Mouse (Mus musculus) MEL (cell line): ENCODE data around the gene Dlk2. TPM values are rescaled to one million over a fixed set of nuclear protein-coding genes. Genes with fewer than 3 reads are reported as not detected.

Experiments
- DNase-seq: peaks from one replicate; pipeline ENCODE4 v3.0.0; 2011; ENCODE audit warnings: low read depth, low spot score
- H3K27ac ChIP-seq: 2 replicates; pipeline ENCODE4 v1.5.1; 2012; ENCODE audit warnings: low read depth, mild to moderate bottlenecking, control low read depth, low read length, moderate library complexity; ENCODE audit not compliant: control insufficient read depth
- H3K27me3 ChIP-seq, 2 experiments: fragments of 150-350 bp in 1 of 2; sonication (generic) in 1 of 2; 2 replicates each; pipeline ENCODE4 v1.6.1; 2012; ENCODE audit warnings: low read length in 2 of 2, mild to moderate bottlenecking in 2 of 2, improper control_type of control experiment in 1 of 2, moderate library complexity in 1 of 2; ENCODE audit not compliant: insufficient read depth in 2 of 2, control insufficient read depth in 1 of 2
- H3K36me3 ChIP-seq, 2 experiments: 2 replicates each; pipeline ENCODE4 v1.6.1; 2012 to 2014; ENCODE audit warnings: low read length in 2 of 2, improper control_type of control experiment in 1 of 2, inconsistent platforms in 1 of 2, mild to moderate bottlenecking in 1 of 2; ENCODE audit not compliant: insufficient read depth in 2 of 2, control insufficient read depth in 1 of 2
- H3K4me1 ChIP-seq, 2 experiments: fragments of 150-350 bp in 1 of 2; sonication (generic) in 1 of 2; 2 replicates each; pipeline ENCODE4 v1.6.1; 2012; ENCODE audit warnings: low read length in 2 of 2, improper control_type of control experiment in 1 of 2, mild to moderate bottlenecking in 1 of 2; ENCODE audit not compliant: insufficient read depth in 2 of 2, control insufficient read depth in 1 of 2
- H3K4me3 ChIP-seq, 2 experiments: fragments of 150-350 bp in 1 of 2; sonication (generic) in 1 of 2; 2 replicates each; pipeline ENCODE4 v1.5.1; 2012; ENCODE audit warnings: low read depth in 2 of 2, low read length in 2 of 2, mild to moderate bottlenecking in 2 of 2, moderate library complexity in 2 of 2, control low read depth in 1 of 2, improper control_type of control experiment in 1 of 2; ENCODE audit not compliant: control insufficient read depth in 1 of 2, insufficient read depth in 1 of 2
- H3K79me2 ChIP-seq: 2 replicates; pipeline ENCODE4 v1.6.1; 2012; ENCODE audit warnings: mild to moderate bottlenecking, low read length, moderate library complexity; ENCODE audit not compliant: control insufficient read depth, poor library complexity, insufficient read depth
- H3K9ac ChIP-seq: 2 replicates; pipeline ENCODE4 v1.6.1; 2012; ENCODE audit warnings: low read depth, mild to moderate bottlenecking, control low read depth, low read length, moderate library complexity; ENCODE audit not compliant: control insufficient read depth, poor library complexity, severe bottlenecking
- H3K9me3 ChIP-seq: fragments of 150-350 bp; sonication (generic); replicated peaks from 2 replicates; pipeline ENCODE4 v1.6.1; 2012; ENCODE audit warnings: mild to moderate bottlenecking, low read length, improper control_type of control experiment, moderate library complexity; ENCODE audit not compliant: insufficient read depth
- BHLHE40 ChIP-seq: IDR thresholded peaks from 2 replicates; pipeline ENCODE4 v1.6.1; 2012; ENCODE audit warnings: low read depth, mild to moderate bottlenecking, inconsistent platforms, low read length, improper control_type of control experiment, borderline replicate concordance
- CHD1 ChIP-seq: IDR thresholded peaks from 2 replicates; pipeline ENCODE4 v1.6.1; 2012; ENCODE audit warnings: low read depth, mild to moderate bottlenecking, inconsistent platforms, low read length, improper control_type of control experiment
- CHD2 ChIP-seq: IDR thresholded peaks from 2 replicates; pipeline ENCODE4 v1.6.1; 2011; ENCODE audit warnings: low read length, improper control_type of control experiment
- CTCF ChIP-seq, 3 experiments: IDR thresholded peaks in 2 of 3; conservative IDR thresholded peaks in 1 of 3; 2 replicates each; pipeline ENCODE4 v1.5.1; 2011 to 2012; ENCODE audit warnings: low read length in 3 of 3, low read depth in 2 of 3, mild to moderate bottlenecking in 2 of 3, improper control_type of control experiment in 1 of 3, inconsistent platforms in 1 of 3, mixed read lengths in 1 of 3, moderate library complexity in 1 of 3; ENCODE audit not compliant: control insufficient read depth in 1 of 3, insufficient read depth in 1 of 3, poor library complexity in 1 of 3, severe bottlenecking in 1 of 3
- E2F4 ChIP-seq: IDR thresholded peaks from 2 replicates; pipeline ENCODE4 v1.6.1; 2011; ENCODE audit warnings: low read depth, low read length, improper control_type of control experiment, borderline replicate concordance
- ELF1 ChIP-seq: IDR thresholded peaks from 2 replicates; pipeline ENCODE4 v1.6.1; 2014; ENCODE audit warnings: low read depth, mild to moderate bottlenecking, inconsistent platforms, low read length, improper control_type of control experiment, moderate library complexity
- ETS1 ChIP-seq: IDR thresholded peaks from 2 replicates; pipeline ENCODE4 v1.6.1; 2012; ENCODE audit warnings: low read depth, mild to moderate bottlenecking, inconsistent platforms, low read length, improper control_type of control experiment, moderate library complexity
- GABPA ChIP-seq: IDR thresholded peaks from 2 replicates; pipeline ENCODE4 v1.6.1; 2012; ENCODE audit warnings: low read depth, mild to moderate bottlenecking, inconsistent platforms, low read length, improper control_type of control experiment, moderate library complexity
- JUND ChIP-seq: IDR thresholded peaks from 2 replicates; pipeline ENCODE4 v1.6.1; 2011; ENCODE audit warnings: low read depth, mild to moderate bottlenecking, improper control_type of control experiment, low read length
- MAFK ChIP-seq: IDR thresholded peaks from 2 replicates; pipeline ENCODE4 v1.6.1; 2011; ENCODE audit warnings: low read depth, mild to moderate bottlenecking, low read length, improper control_type of control experiment, borderline replicate concordance
- MAX ChIP-seq: IDR thresholded peaks from 2 replicates; pipeline ENCODE4 v1.6.1; 2011; ENCODE audit warnings: low read length, improper control_type of control experiment
- MEF2A ChIP-seq: IDR thresholded peaks from 2 replicates; pipeline ENCODE4 v1.6.1; 2014; ENCODE audit warnings: low read depth, mild to moderate bottlenecking, inconsistent platforms, low read length, improper control_type of control experiment; ENCODE audit not compliant: poor library complexity, insufficient replicate concordance, severe bottlenecking; ENCODE audit errors: extremely low read depth
- MXI1 ChIP-seq: IDR thresholded peaks from 2 replicates; pipeline ENCODE4 v1.6.1; 2011; ENCODE audit warnings: mild to moderate bottlenecking, low read depth, low read length, improper control_type of control experiment
- MYC ChIP-seq: IDR thresholded peaks from 2 replicates; pipeline ENCODE4 v1.6.1; 2011; ENCODE audit warnings: low read depth, mild to moderate bottlenecking, low read length, improper control_type of control experiment, moderate library complexity
- NELFE ChIP-seq: IDR thresholded peaks from 2 replicates; pipeline ENCODE4 v1.6.1; 2011; ENCODE audit warnings: low read depth, low read length, improper control_type of control experiment
- NRF1 ChIP-seq: IDR thresholded peaks from 2 replicates; pipeline ENCODE4 v1.6.1; 2014; ENCODE audit warnings: low read depth, mild to moderate bottlenecking, inconsistent platforms, low read length, improper control_type of control experiment, moderate library complexity; ENCODE audit not compliant: poor library complexity, insufficient read depth, severe bottlenecking
- POLR2A ChIP-seq, 2 experiments: IDR thresholded peaks; 2 replicates each; pipeline ENCODE4 v1.6.1; 2011 to 2012; ENCODE audit warnings: low read length in 2 of 2, mild to moderate bottlenecking in 2 of 2, control low read depth in 1 of 2, improper control_type of control experiment in 1 of 2, low read depth in 1 of 2, moderate library complexity in 1 of 2; ENCODE audit not compliant: control insufficient read depth in 1 of 2, insufficient read depth in 1 of 2, poor library complexity in 1 of 2
- RAD21 ChIP-seq: IDR thresholded peaks from 2 replicates; pipeline ENCODE4 v1.6.1; 2011; ENCODE audit warnings: mild to moderate bottlenecking, low read depth, low read length, improper control_type of control experiment
- RCOR1 ChIP-seq: IDR thresholded peaks from 2 replicates; pipeline ENCODE4 v1.6.1; 2012; ENCODE audit warnings: low read depth, mild to moderate bottlenecking, inconsistent platforms, low read length, improper control_type of control experiment
- SIN3A ChIP-seq: IDR thresholded peaks from 2 replicates; pipeline ENCODE4 v1.6.1; 2012; ENCODE audit warnings: low read length, improper control_type of control experiment, inconsistent platforms
- TAL1 ChIP-seq: IDR thresholded peaks from 2 replicates; pipeline ENCODE4 v1.6.1; 2012; ENCODE audit warnings: mild to moderate bottlenecking, inconsistent platforms, low read length, moderate library complexity, mixed read lengths
- TCF12 ChIP-seq: IDR thresholded peaks from 2 replicates; pipeline ENCODE4 v1.6.1; 2014; ENCODE audit warnings: low read depth, mild to moderate bottlenecking, inconsistent platforms, low read length, improper control_type of control experiment, moderate library complexity
- USF1 ChIP-seq: IDR thresholded peaks from 2 replicates; pipeline ENCODE4 v1.6.1; 2014; ENCODE audit warnings: low read depth, mild to moderate bottlenecking, inconsistent platforms, low read length, improper control_type of control experiment, moderate library complexity
- USF2 ChIP-seq, 2 experiments: IDR thresholded peaks; 2 replicates each; pipeline ENCODE4 v1.6.1; 2011 to 2012; ENCODE audit warnings: improper control_type of control experiment in 2 of 2, low read length in 2 of 2, borderline replicate concordance in 1 of 2, inconsistent platforms in 1 of 2, low read depth in 1 of 2, mild to moderate bottlenecking in 1 of 2; ENCODE audit not compliant: insufficient read depth in 1 of 2
- ZKSCAN1 ChIP-seq: IDR thresholded peaks from 2 replicates; pipeline ENCODE4 v1.6.1; 2012; ENCODE audit warnings: low read depth, mild to moderate bottlenecking, inconsistent platforms, low read length, improper control_type of control experiment, moderate library complexity
- ZMIZ1 ChIP-seq: IDR thresholded peaks from 2 replicates; pipeline ENCODE4 v1.6.1; 2012; ENCODE audit warnings: low read depth, mild to moderate bottlenecking, inconsistent platforms, low read length, improper control_type of control experiment, moderate library complexity
- ZNF384 ChIP-seq: IDR thresholded peaks from 2 replicates; pipeline ENCODE4 v1.6.1; 2012; ENCODE audit warnings: low read depth, mild to moderate bottlenecking, inconsistent platforms, low read length, improper control_type of control experiment
- polyA plus RNA-seq, 2 experiments: library from polyadenylated mRNA; stranded (reverse) in 1 of 2; unstranded in 1 of 2; fragments of >175 nt in 1 of 2; fragments of >200 nt in 1 of 2; gene quantifications; 2 replicates each; pipeline versions ENCODE4 v1.2.1 to v1.2.4; 2012; ENCODE audit warnings: low replicate concordance in 2 of 2, low read depth in 1 of 2; ENCODE audit not compliant: insufficient read length in 2 of 2, insufficient read depth in 1 of 2, missing spikeins in 1 of 2
- total RNA-seq: library from RNA; depleted of rRNA; stranded (reverse); fragments of 300-350 nt; gene quantifications from 2 replicates; pipeline ENCODE4 v1.2.3, GENCODE M21; 2012

The Dlk2 gene
- total and polyA plus RNA-seq, 3 experiments: 0.07 TPM; not detected in 2

DNA sequence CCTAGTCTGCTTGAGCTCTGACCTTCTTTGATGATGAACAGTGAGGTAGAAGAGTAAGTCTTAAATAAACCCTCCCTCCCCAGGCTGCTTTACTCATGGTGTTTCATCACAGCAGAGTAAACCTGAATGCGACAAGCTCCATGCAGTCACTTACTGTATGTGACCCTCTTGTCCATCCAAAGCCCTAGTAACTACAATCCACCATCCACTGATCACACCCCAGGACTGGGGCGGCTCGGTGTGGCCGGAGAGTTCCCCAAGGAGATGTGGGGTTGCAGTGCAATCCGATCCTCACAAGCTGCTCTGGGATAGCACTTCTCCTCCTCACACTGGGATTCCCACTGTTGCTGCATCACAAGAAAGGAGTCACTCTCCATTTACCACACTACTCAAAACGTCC, 22.8 kb upstream of the Dlk2 start:
- Histone ChIP-seq H3K36me3 (peaks cover 0 to 4% of the 10 kb centered on the region in 2 experiments; a peak in 1 of 4 replicates), H3K9me3 (no peaks in the 10 kb centered on the region), H3K27me3 (no peaks in the 10 kb centered on the region), H3K9ac (no peak overlapping the region), H3K79me2 (no peaks in the 10 kb centered on the region), H3K4me1 (no peaks in the 10 kb centered on the region), H3K27ac (no peak overlapping the region), H3K4me3 (no peak overlapping the region)
- TF ChIP-seq GABPA: no peak
- no peak for TF ChIP-seq USF2 (IDR thresholded peaks at IDR 0.05; ENCODE audit: borderline replicate concordance in 1 of 2, insufficient read depth in 1 of 2, low read depth in 1 of 2, low read length in 2 of 2)
- TF ChIP-seq ETS1: no peak
- TF ChIP-seq MXI1: no peak
- TF ChIP-seq RAD21: no peak
- TF ChIP-seq CTCF (IDR thresholded peaks at IDR 0.05 in 2 of 3, conservative IDR thresholded peaks at IDR 0.05 in 1 of 3; ENCODE audit: control insufficient read depth in 1 of 3, insufficient read depth in 1 of 3, low read depth in 2 of 3, low read length in 3 of 3, poor library complexity in 1 of 3, severe bottlenecking in 1 of 3): no peak
- no peak for TF ChIP-seq JUND
- no peak for TF ChIP-seq BHLHE40
- no peak for TF ChIP-seq TCF12
- no peak for TF ChIP-seq CHD2
- TF ChIP-seq E2F4: no peak
- no peak for TF ChIP-seq ZMIZ1
- TF ChIP-seq SIN3A: no peak
- no peak for TF ChIP-seq ZKSCAN1
- no peak for TF ChIP-seq NELFE
- no peak for TF ChIP-seq POLR2A (IDR thresholded peaks at IDR 0.05; ENCODE audit: control insufficient read depth in 1 of 2, insufficient read depth in 1 of 2, low read depth in 1 of 2, low read length in 2 of 2, poor library complexity in 1 of 2)
- no peak for DNase-seq

DNA sequence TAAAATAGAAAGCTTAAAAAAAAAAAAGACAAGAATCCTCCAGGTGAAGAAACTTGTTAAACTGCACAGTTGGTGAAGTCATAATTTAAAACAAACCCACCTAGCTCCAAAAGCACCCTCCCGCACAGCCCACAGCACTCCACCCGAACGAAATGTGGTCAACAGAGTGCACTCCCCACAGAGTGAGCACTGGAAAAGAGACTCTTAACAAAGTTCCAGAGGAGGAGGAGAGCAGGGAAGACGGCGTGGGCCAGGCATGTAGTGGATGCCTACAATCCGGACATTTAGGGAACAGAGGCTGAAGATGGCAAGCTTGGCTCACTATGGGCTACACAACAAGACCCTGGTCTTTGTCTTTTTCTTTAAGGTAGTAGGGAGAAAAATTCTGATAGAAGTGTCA, 22.2 kb upstream of the Dlk2 start:
- Histone ChIP-seq H3K9me3 (no peaks in the 10 kb centered on the region), H3K27me3 (no peaks in the 10 kb centered on the region)
- TF ChIP-seq CTCF (IDR thresholded peaks at IDR 0.05 in 2 of 3, conservative IDR thresholded peaks at IDR 0.05 in 1 of 3; ENCODE audit: control insufficient read depth in 1 of 3, insufficient read depth in 1 of 3, low read depth in 2 of 3, low read length in 3 of 3, poor library complexity in 1 of 3, severe bottlenecking in 1 of 3) (no peak), ZNF384 (no peak), MAFK (no peak), MEF2A (no peak), TAL1 (no peak), MAX (no peak), RCOR1 (no peak), ELF1 (no peak), USF1 (no peak), GABPA (no peak), NRF1 (no peak), USF2 (IDR thresholded peaks at IDR 0.05; ENCODE audit: borderline replicate concordance in 1 of 2, insufficient read depth in 1 of 2, low read depth in 1 of 2, low read length in 2 of 2) (no peak), ETS1 (no peak), POLR2A (IDR thresholded peaks at IDR 0.05; ENCODE audit: control insufficient read depth in 1 of 2, insufficient read depth in 1 of 2, low read depth in 1 of 2, low read length in 2 of 2, poor library complexity in 1 of 2) (no peak), MXI1 (no peak), CHD1 (no peak), MYC (no peak)
- TF ChIP-seq, all 39 proteins: peak for 0
- H3K4me1 ChIP-seq: no peaks in the 10 kb centered on the region
- H3K36me3 ChIP-seq: peaks cover 0 to 2% of the 10 kb centered on the region in 2 experiments; a peak in 2 of 4 replicates
- no peak overlapping the region for H3K27ac ChIP-seq
- no peak overlapping the region for H3K9ac ChIP-seq
- no peak for DNase-seq
- no peak overlapping the region for H3K4me3 ChIP-seq
- H3K79me2 ChIP-seq: 0 out of 2 replicates have a peak, but pooled peaks cover 2% of the 10 kb centered on the region
